ENCODE assay signal across 11 mouse cellular contexts in genomic region chr5:135950710-135951412, GRCm38 (mm10). TPM values are rescaled to one million over a fixed set of nuclear protein-coding genes. Genes with fewer than 3 reads are reported as not detected.
DNase-seq lines count a peak whose midpoint lies in the region; ATAC-seq and TF ChIP-seq lines count a peak whose summit lies in the region.
"Had no signal": no experiment of that assay in that cellular context is flagged by ENCODE, and none has a peak within 500 bp of the region (broad histone marks: within the 10 kb centered on the region; RNA-seq: fewer than 3 reads in every experiment).

No protein-coding gene starts in this region.

- H3K4me2 ChIP-seq in heart, embryonic 11.5 days: no peak overlapping the region

- peak; percentile 81 for ATAC-seq in heart, embryonic 11.5 days (replicated peaks; ENCODE audit: insufficient number of reproducible peaks, low FRiP score, low TSS enrichment)
- peak; percentile 88 for ATAC-seq in G1E (ENCODE audit: extremely low read depth, insufficient number of reproducible peaks, low FRiP score, poor library complexity, severe bottlenecking)

- H3K9me3 ChIP-seq in heart, embryonic 11.5 days (replicated peaks; ENCODE audit: control insufficient read depth, low read length): no peaks in the 10 kb centered on the region
- H3K9me3 ChIP-seq in G1E (replicated peaks): no peaks in the 10 kb centered on the region
- no peaks in the 10 kb centered on the region for H3K9me3 ChIP-seq in embryonic facial prominence, embryonic 10.5 days

- no peak for DNase-seq in heart, postnatal 36 days
- peak; percentile 78 for DNase-seq in G1E (ENCODE audit: low spot score)
- DNase-seq in embryonic facial prominence, embryonic 10.5 days (ENCODE audit: low spot score): no peak
- DNase-seq in spleen, postnatal 4 days (ENCODE audit: low spot score in 2 of 2): no peak
- DNase-seq in layer of hippocampus, postnatal 14 days (ENCODE audit: low spot score in 2 of 2): no peak
- DNase-seq in ovary, adult 18-20 months (ENCODE audit: low spot score): no peak
- DNase-seq: cerebellum, adult 18-20 months had no signal

- H3K4me3 ChIP-seq in heart, embryonic 11.5 days (ENCODE audit: low read depth, low read length): no peak overlapping the region
- peak overlapping the region; percentile 40; the same call in 1 of the 2 replicates for H3K4me3 ChIP-seq in G1E (ENCODE audit: low read depth, low read length)
- H3K4me3 ChIP-seq in embryonic facial prominence, embryonic 10.5 days: no peak overlapping the region
- no peak overlapping the region for H3K4me3 ChIP-seq in macrophage (ENCODE audit: inconsistent target)

- peak overlapping the region; percentile 64 for H3K27ac ChIP-seq in heart, embryonic 11.5 days (ENCODE audit: low read depth, low read length)
- peak overlapping the region; percentile 16; the same call in 1 of the 2 replicates for H3K27ac ChIP-seq in embryonic facial prominence, embryonic 10.5 days (replicated peaks)
- peak overlapping the region; percentile 48 for H3K27ac ChIP-seq in macrophage

- 70% methylated on average over 11 of the region's 11 CpGs for WGBS in heart, embryonic 11.5 days (ENCODE audit: insufficient replicate concordance)
- WGBS in embryonic facial prominence, embryonic 10.5 days: 85% methylated on average over 11 of the region's 11 CpGs
- 74% methylated on average over 11 of the region's 11 CpGs for WGBS in macrophage (ENCODE audit: missing documents)

- no peaks in the 10 kb centered on the region for H3K36me3 ChIP-seq in heart, embryonic 11.5 days (ENCODE audit: control insufficient read depth, insufficient read depth, low read length)
- H3K36me3 ChIP-seq in G1E (replicated peaks) (no peaks in the 10 kb centered on the region), macrophage (ENCODE audit: inconsistent target) (no peaks in the 10 kb centered on the region)
- no peaks in the 10 kb centered on the region for H3K36me3 ChIP-seq in embryonic facial prominence, embryonic 10.5 days (replicated peaks)

- intact Hi-C loops in heart, postnatal 36 days (cut with DNase I): no loop called here

- H3K79me2 ChIP-seq in macrophage (ENCODE audit: inconsistent target): no peaks in the 10 kb centered on the region

- H3K9ac ChIP-seq in heart, embryonic 11.5 days (ENCODE audit: low read depth, low read length): no peak overlapping the region

- H3K27me3 ChIP-seq in heart, embryonic 11.5 days (ENCODE audit: control insufficient read depth, insufficient read depth, low read length): no peaks in the 10 kb centered on the region
- H3K27me3 ChIP-seq in G1E (ENCODE audit: insufficient read depth, low read length): no peaks in the 10 kb centered on the region
- H3K27me3 ChIP-seq in embryonic facial prominence, embryonic 10.5 days (replicated peaks; ENCODE audit: low read depth, poor library complexity, severe bottlenecking): no peaks in the 10 kb centered on the region

- no peak for TF ChIP-seq CTCF in G1E (IDR thresholded peaks at IDR 0.05; ENCODE audit: low read depth, low read length)

- peaks cover 7% of the 10 kb centered on the region; the same call in 1 of the 2 replicates for H3K4me1 ChIP-seq in heart, embryonic 11.5 days (ENCODE audit: control insufficient read depth, insufficient read depth, low read length)
- peaks cover 48% of the 10 kb centered on the region for H3K4me1 ChIP-seq in G1E (ENCODE audit: insufficient read depth, low read depth, low read length)
- peaks cover 10% of the 10 kb centered on the region for H3K4me1 ChIP-seq in embryonic facial prominence, embryonic 10.5 days

RNA-seq across cellular contexts. Expression of gene Ywhag, which starts 16.4 kb away (rescaled TPM):
- 103 and 108 TPM in 2 replicates for polyA plus RNA-seq in heart, embryonic 11.5 days (2014; fragmentation: Nextera tagmentation; extraction: Ambion mirVana)
- 100 to 1,000 TPM; 279 to 282 TPM for total RNA-seq in heart, postnatal 36 days (2021)
- total RNA-seq in G1E (2014; fragmentation: Nextera tagmentation) (168 and 200 TPM in 2 replicates), G1E (2017) (73.5 and 99.8 TPM in 2 replicates)
- polyA plus RNA-seq in G1E (2012) (246 and 281 TPM in 2 replicates), macrophage (2018) (161 to 315 TPM (median 200 TPM) in 3 replicates)
- polyA plus RNA-seq in embryonic facial prominence, embryonic 10.5 days (2016; fragmentation: Nextera tagmentation; extraction: Ambion mirVana): 244 and 257 TPM in 2 replicates
- total RNA-seq in macrophage (2018; cell fraction: chromatin; rRNA removed): 100 to 1,000 TPM in 20 of 26 experiments, 10 to 100 TPM in 6; 53.4 to 231 (median 136) TPM
- total RNA-seq in macrophage (2018; cell fraction: cytosol; rRNA removed): 100 to 1,000 TPM; 212 to 334 (median 277) TPM
- total RNA-seq in macrophage (2018; cell fraction: nucleus; rRNA removed): 100 to 1,000 TPM in 24 of 26 experiments, 10 to 100 TPM in 2; 92.5 to 392 (median 213) TPM
- total RNA-seq in layer of hippocampus, postnatal 14 days (2021): 1,000 to 10,000 TPM; 1,522 to 1,558 TPM

RNA-seq across cellular contexts. Expression of gene Ssc4d, which starts 23.5 kb away (rescaled TPM):
- polyA plus RNA-seq in heart, embryonic 11.5 days (2014; fragmentation: Nextera tagmentation; extraction: Ambion mirVana): 0.93 and 2.3 TPM in 2 replicates
- total RNA-seq in heart, postnatal 36 days (2021): under 1 TPM; 0.58 to 0.68 TPM
- total RNA-seq in G1E (2014; fragmentation: Nextera tagmentation): 9.1 and 16.4 TPM in 2 replicates
- 3.2 and 5.5 TPM in 2 replicates for total RNA-seq in G1E (2017)
- 1.1 and 1.5 TPM in 2 replicates for polyA plus RNA-seq in G1E (2012)
- polyA plus RNA-seq in embryonic facial prominence, embryonic 10.5 days (2016; fragmentation: Nextera tagmentation; extraction: Ambion mirVana): 3.1 and 4.0 TPM in 2 replicates
- 1 to 10 TPM in 24 of 26 experiments, not detected in 2; 1.1 to 5.4 (median 2.5) TPM for total RNA-seq in macrophage (2018; cell fraction: chromatin; rRNA removed)
- total RNA-seq in macrophage (2018; cell fraction: cytosol; rRNA removed): 1 to 10 TPM; 1.6 to 5.2 (median 3.2) TPM
- 1 to 10 TPM in 25 of 26 experiments, under 1 TPM in 1; 0.93 to 5.9 (median 3.7) TPM for total RNA-seq in macrophage (2018; cell fraction: nucleus; rRNA removed)
- 2.8 to 3.3 TPM (median 3.0 TPM) in 3 replicates for polyA plus RNA-seq in macrophage (2018)
- total RNA-seq in layer of hippocampus, postnatal 14 days (2021): 1 to 10 TPM; 1.7 to 2.0 TPM

RNA-seq across cellular contexts. Expression of gene Zp3, which starts 29.0 kb away (rescaled TPM):
- 0.16 TPM in 1 of 2 replicates, not detected in the other for polyA plus RNA-seq in heart, embryonic 11.5 days (2014; fragmentation: Nextera tagmentation; extraction: Ambion mirVana)
- total RNA-seq in heart, postnatal 36 days (2021): not detected
- total RNA-seq in G1E (2014; fragmentation: Nextera tagmentation) (not detected in 2 replicates), G1E (2017) (not detected in 2 replicates)
- polyA plus RNA-seq in G1E (2012) (not detected in 2 replicates), macrophage (2018) (not detected in 3 replicates)
- not detected in 2 replicates for polyA plus RNA-seq in embryonic facial prominence, embryonic 10.5 days (2016; fragmentation: Nextera tagmentation; extraction: Ambion mirVana)
- not detected for total RNA-seq in macrophage (2018; cell fraction: chromatin; rRNA removed)
- total RNA-seq in macrophage (2018; cell fraction: cytosol; rRNA removed): not detected
- total RNA-seq in macrophage (2018; cell fraction: nucleus; rRNA removed): not detected
- total RNA-seq in layer of hippocampus, postnatal 14 days (2021): not detected
- total RNA-seq: left cerebral cortex, adult 18-20 months had no signal
- polyA plus RNA-seq: hindbrain, embryonic 11.5 days had no signal

RNA-seq across cellular contexts. Expression of gene Dtx2, which starts 43.7 kb away (rescaled TPM):
- 24.7 and 27.2 TPM in 2 replicates for polyA plus RNA-seq in heart, embryonic 11.5 days (2014; fragmentation: Nextera tagmentation; extraction: Ambion mirVana)
- 1 to 10 TPM; 7.2 to 7.9 TPM for total RNA-seq in heart, postnatal 36 days (2021)
- total RNA-seq in G1E (2014; fragmentation: Nextera tagmentation) (18.4 and 25.6 TPM in 2 replicates), G1E (2017) (5.1 and 7.1 TPM in 2 replicates)
- polyA plus RNA-seq in G1E (2012) (23.7 and 25.2 TPM in 2 replicates), macrophage (2018) (7.6 to 10.1 TPM (median 9.4 TPM) in 3 replicates)
- polyA plus RNA-seq in embryonic facial prominence, embryonic 10.5 days (2016; fragmentation: Nextera tagmentation; extraction: Ambion mirVana): 38.5 and 39.2 TPM in 2 replicates
- total RNA-seq in macrophage (2018; cell fraction: chromatin; rRNA removed): 100 to 1,000 TPM in 2 of 26 experiments, 10 to 100 TPM in 23, 1 to 10 TPM in 1; 7.0 to 116 (median 33.1) TPM
- 10 to 100 TPM in 21 of 26 experiments, 1 to 10 TPM in 5; 7.6 to 49.8 (median 26.9) TPM for total RNA-seq in macrophage (2018; cell fraction: cytosol; rRNA removed)
- total RNA-seq in macrophage (2018; cell fraction: nucleus; rRNA removed): 10 to 100 TPM in 24 of 26 experiments, 1 to 10 TPM in 2; 6.1 to 96.6 (median 29.1) TPM
- total RNA-seq in layer of hippocampus, postnatal 14 days (2021): 1 to 10 TPM; 9.1 to 9.5 TPM
